Comparison of ENCODE assay signal across 21 mouse cellular contexts in the genomic region with DNA sequence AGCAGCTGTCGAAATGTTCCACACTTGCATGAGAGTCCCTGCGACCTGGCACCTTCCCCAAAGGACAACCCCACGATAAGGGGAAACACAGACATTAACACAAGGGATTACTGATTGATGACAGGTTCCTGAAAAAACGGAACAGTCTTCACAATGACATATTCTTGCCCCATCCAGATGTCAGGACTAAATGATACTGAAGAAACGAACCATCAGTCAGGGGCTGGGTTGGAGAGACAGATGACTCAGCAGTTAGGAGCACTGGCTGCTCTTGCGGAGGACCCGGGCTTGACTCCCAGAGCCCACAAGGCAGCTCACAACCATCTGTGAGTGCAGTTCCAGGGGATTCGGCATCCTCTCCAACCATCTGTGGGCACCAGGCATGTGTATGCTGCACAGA.
DNase-seq lines count a peak whose midpoint lies in the region; ATAC-seq and TF ChIP-seq lines count a peak whose summit lies in the region.
"Had no signal": no experiment of that assay in that cellular context is flagged by ENCODE, and none has a peak within 500 bp of the region (broad histone marks: within the 10 kb centered on the region; RNA-seq: fewer than 3 reads in every experiment).

No protein-coding gene starts in this region.

- WGBS in forebrain, postnatal 0 days = 57% methylated on average over 8 of the region's 8 CpGs
- WGBS in forebrain, embryonic 12.5 days = 70% methylated on average over 8 of the region's 8 CpGs
- 65% methylated on average over 8 of the region's 8 CpGs for WGBS in neural tube, embryonic 15.5 days

- no peak overlapping the region for H3K27ac ChIP-seq in forebrain, postnatal 0 days (ENCODE audit: low read depth, low read length)
- no peak overlapping the region; the same call in 1 of the 2 replicates for H3K27ac ChIP-seq in forebrain, embryonic 12.5 days
- H3K27ac ChIP-seq in ES-E14 (ENCODE audit: insufficient read depth, low read depth, low read length, poor library complexity, severe bottlenecking) = no peak overlapping the region
- H3K27ac ChIP-seq in neural tube, embryonic 15.5 days (replicated peaks) = no peak overlapping the region
- H3K27ac ChIP-seq: embryonic facial prominence, embryonic 13.5 days; hindbrain, embryonic 10.5 days; hindbrain, postnatal 0 days; limb, embryonic 10.5 days; midbrain, embryonic 13.5 days had no signal

- H3K4me2 ChIP-seq in forebrain, postnatal 0 days (ENCODE audit: low read depth) = no peak overlapping the region
- H3K4me2 ChIP-seq in forebrain, embryonic 12.5 days = no peak overlapping the region
- no peak overlapping the region for H3K4me2 ChIP-seq in neural tube, embryonic 15.5 days
- H3K4me2 ChIP-seq: embryonic facial prominence, embryonic 13.5 days; heart, embryonic 11.5 days; midbrain, embryonic 13.5 days had no signal

- peaks cover 6% of the 10 kb centered on the region; the same call in 1 of the 2 replicates for H3K4me1 ChIP-seq in forebrain, postnatal 0 days (ENCODE audit: insufficient read depth)
- peaks cover 18% of the 10 kb centered on the region for H3K4me1 ChIP-seq in forebrain, embryonic 12.5 days
- H3K4me1 ChIP-seq in ES-E14 (ENCODE audit: control insufficient read depth in 2 of 2, insufficient read depth in 2 of 2, low read length in 2 of 2, poor library complexity in 1 of 2) = peaks cover 1 to 3% of the 10 kb centered on the region in 2 experiments; a peak in 1 of 4 replicates
- H3K4me1 ChIP-seq in neural tube, embryonic 15.5 days = peaks cover 9% of the 10 kb centered on the region

- no peaks in the 10 kb centered on the region for H3K27me3 ChIP-seq in forebrain, postnatal 0 days (ENCODE audit: insufficient read depth, low read length)
- no peaks in the 10 kb centered on the region for H3K27me3 ChIP-seq in forebrain, embryonic 12.5 days
- no peaks in the 10 kb centered on the region for H3K27me3 ChIP-seq in neural tube, embryonic 15.5 days (replicated peaks)
- H3K27me3 ChIP-seq: midbrain, embryonic 13.5 days had no signal

- H3K9ac ChIP-seq in forebrain, postnatal 0 days = no peak overlapping the region
- no peak overlapping the region for H3K9ac ChIP-seq in forebrain, embryonic 12.5 days
- H3K9ac ChIP-seq in ES-E14 (ENCODE audit: insufficient read depth, low read depth, low read length, poor library complexity, severe bottlenecking) = no peak overlapping the region
- H3K9ac ChIP-seq in neural tube, embryonic 15.5 days (replicated peaks) = no peak overlapping the region
- H3K9ac ChIP-seq: embryonic facial prominence, embryonic 13.5 days; liver, postnatal 0 days; midbrain, embryonic 13.5 days had no signal

- H3K4me3 ChIP-seq in forebrain, postnatal 0 days (ENCODE audit: low read depth, low read length) = no peak overlapping the region
- H3K4me3 ChIP-seq in forebrain, embryonic 12.5 days (replicated peaks) = no peak overlapping the region
- H3K4me3 ChIP-seq in ES-E14 (ENCODE audit: insufficient read depth in 1 of 2, low read depth in 1 of 2, low read length in 2 of 2, poor library complexity in 1 of 2, severe bottlenecking in 1 of 2) = no peak overlapping the region
- no peak overlapping the region for H3K4me3 ChIP-seq in neural tube, embryonic 15.5 days (replicated peaks)
- H3K4me3 ChIP-seq: embryonic facial prominence, embryonic 13.5 days; hindbrain, embryonic 10.5 days; limb, embryonic 10.5 days; midbrain, embryonic 13.5 days had no signal

- intact Hi-C loops in heart, postnatal 10 days (cut with DNase I) = no loop called here

- peak; percentile 18; the same call in 1 of the 2 replicates for ATAC-seq in forebrain, postnatal 0 days
- ATAC-seq in forebrain, embryonic 12.5 days (ENCODE audit: low FRiP score) = no peak
- ATAC-seq in neural tube, embryonic 15.5 days (ENCODE audit: low FRiP score) = no peak
- ATAC-seq: hindbrain, postnatal 0 days; intestine, postnatal 0 days; liver, postnatal 0 days; midbrain, embryonic 13.5 days had no signal

- no peak for DNase-seq in forebrain, postnatal 0 days
- no peak for DNase-seq in ES-E14 (ENCODE audit: low read depth, low spot score)
- DNase-seq in NIH3T3 (ENCODE audit: low read depth) = peak; percentile 13
- DNase-seq in layer of hippocampus, adult 9-11 months = peak; percentile 33
- DNase-seq in right cerebral cortex, postnatal 4 days = no peak
- DNase-seq in heart, postnatal 10 days = no peak
- DNase-seq: adrenal gland, postnatal 25 days; cerebellum, adult 9-11 months; liver; liver, postnatal 0 days; lung, postnatal 10 days; right cerebral cortex, postnatal 14 days had no signal

- H3K36me3 ChIP-seq in forebrain, postnatal 0 days (ENCODE audit: insufficient read depth) = no peaks in the 10 kb centered on the region
- no peaks in the 10 kb centered on the region for H3K36me3 ChIP-seq in forebrain, embryonic 12.5 days (replicated peaks)
- no peaks in the 10 kb centered on the region for H3K36me3 ChIP-seq in ES-E14 (ENCODE audit: control insufficient read depth, insufficient read depth, low read length, poor library complexity, severe bottlenecking)
- H3K36me3 ChIP-seq in neural tube, embryonic 15.5 days = no peaks in the 10 kb centered on the region
- H3K36me3 ChIP-seq: embryonic facial prominence, embryonic 13.5 days; hindbrain, embryonic 10.5 days; limb, embryonic 10.5 days; midbrain, embryonic 13.5 days had no signal

- no peak for TF ChIP-seq CTCF in forebrain, postnatal 0 days (IDR thresholded peaks at IDR 0.05; ENCODE audit: low read depth)

- no peaks in the 10 kb centered on the region for H3K9me3 ChIP-seq in forebrain, postnatal 0 days (ENCODE audit: low read length)
- H3K9me3 ChIP-seq in forebrain, embryonic 12.5 days = no peaks in the 10 kb centered on the region
- no peaks in the 10 kb centered on the region for H3K9me3 ChIP-seq in ES-E14 (ENCODE audit: control insufficient read depth, insufficient read depth, low read depth, low read length)
- no peaks in the 10 kb centered on the region for H3K9me3 ChIP-seq in neural tube, embryonic 15.5 days (replicated peaks)
- H3K9me3 ChIP-seq: embryonic facial prominence, embryonic 13.5 days; hindbrain, embryonic 10.5 days; limb, embryonic 10.5 days; midbrain, embryonic 13.5 days had no signal

- in situ Hi-C loops in ES-E14 (cut with MboI; ENCODE audit: low sequenced_read_pairs in 2 of 2, unreplicated experiment in 2 of 2) = no loop called here

TF ChIP-seq in ES-E14, 5 proteins besides CTCF, POLR2A, EP300 and RAD21:
- TF ChIP-seq ZNF384 (IDR thresholded peaks at IDR 0.05; ENCODE audit: low read depth, low read length) (no peak), MAFK (IDR thresholded peaks at IDR 0.05; ENCODE audit: insufficient read depth, low read depth, low read length) (0 out of 2 replicates have a peak, but pooled peaks have one; percentile 49), ZC3H11A (IDR thresholded peaks at IDR 0.05; ENCODE audit: borderline replicate concordance, low read depth, low read length) (no peak), CHD2 (IDR thresholded peaks at IDR 0.05; ENCODE audit: low read depth, low read length) (no peak)

Comparison
In these comparisons a context has a peak if more than half of its experiments do, and no peak if none do; other contexts are left out.
1. DNase-seq: peak in NIH3T3 (single experiment) and layer of hippocampus, adult 9-11 months (single experiment); none in forebrain, postnatal 0 days (single experiment), ES-E14 (single experiment), right cerebral cortex, postnatal 4 days (single experiment) and heart, postnatal 10 days (0 of 2).